Mouse (Mus musculus): Measurements from ENCODE around the gene Evc.

The Evc gene

GRCm38 (mm10) chr5:37336485-37337105, at the start of gene Evc:
TSS of gene Evc (minus strand) at chr5:37336894.
- DNase-seq = no peak

GRCm38 (mm10) chr5:37383570-37383969, 46.9 kb upstream of the Evc start:
- no peak for DNase-seq

GRCm38 (mm10) chr5:37380641-37381040, 43.9 kb upstream of the Evc start:
- DNase-seq = no peak

GRCm38 (mm10) chr5:37377376-37377775, 40.7 kb upstream of the Evc start:
- DNase-seq = no peak

- no peak for DNase-seq
These were observed 32.1 kb upstream of the Evc start for GRCm38 (mm10) chr5:37368796-37369195.

GRCm38 (mm10) chr5:37365751-37366150, 29.1 kb upstream of the Evc start:
- no peak for DNase-seq

- DNase-seq = no peak
These were observed 26.6 kb upstream of the Evc start for GRCm38 (mm10) chr5:37363284-37363683.

GRCm38 (mm10) chr5:37362618-37363017, 25.9 kb upstream of the Evc start:
- DNase-seq = no peak

- no peak for DNase-seq
These were observed 19.3 kb upstream of the Evc start for GRCm38 (mm10) chr5:37356027-37356426.

- DNase-seq = no peak
These were observed 17.7 kb upstream of the Evc start for GRCm38 (mm10) chr5:37354385-37354784.

GRCm38 (mm10) chr5:37351791-37352190, 15.1 kb upstream of the Evc start:
- DNase-seq = no peak

- DNase-seq = no peak
These were observed 7.3 kb upstream of the Evc start for GRCm38 (mm10) chr5:37343962-37344361.

GRCm38 (mm10) chr5:37338288-37338687, 1.6 kb upstream of the Evc start, which contains the start of gene Evc2:
TSS of gene Evc2 (plus strand) at chr5:37338499.
- no peak for DNase-seq

- DNase-seq = no peak
These were observed 1.0 kb upstream of the Evc start for GRCm38 (mm10) chr5:37337696-37338095.

- DNase-seq = no peak
These were observed 1.6 kb downstream of the Evc start for GRCm38 (mm10) chr5:37335061-37335460.

GRCm38 (mm10) chr5:37332066-37332465, 4.6 kb downstream of the Evc start:
- no peak for DNase-seq

- no peak for DNase-seq
These were observed 5.6 kb downstream of the Evc start for GRCm38 (mm10) chr5:37331133-37331505.

GRCm38 (mm10) chr5:37330449-37331132, 6.1 kb downstream of the Evc start:
- no peak for DNase-seq

GRCm38 (mm10) chr5:37326675-37327074, 10.0 kb downstream of the Evc start:
- DNase-seq = no peak

GRCm38 (mm10) chr5:37320761-37321160, 15.9 kb downstream of the Evc start:
- no peak for DNase-seq

GRCm38 (mm10) chr5:37320174-37320573, 16.5 kb downstream of the Evc start:
- no peak for DNase-seq

- no peak for DNase-seq
These were observed 18.0 kb downstream of the Evc start for GRCm38 (mm10) chr5:37318715-37319114.

GRCm38 (mm10) chr5:37312980-37313722, 23.5 kb downstream of the Evc start:
- no peak for DNase-seq

- DNase-seq = no peak
These were observed 26.7 kb downstream of the Evc start for GRCm38 (mm10) chr5:37310026-37310425.
